Mouse (Mus musculus) liver, adult 2 months (tissue): Measurements from ENCODE around the gene Rheb. TPM values are rescaled to one million over a fixed set of nuclear protein-coding genes. Genes with fewer than 3 reads are reported as not detected.
"Not testable (repeated sequence)": the region's sequence is repeated elsewhere in the genome, so short reads cannot be mapped to it uniquely, and the experiment has no call there.

Experiments used
- DNase-seq: peaks from one replicate; pipeline ENCODE4 v3.0.0-alpha.2; 2011; ENCODE audit warnings: low read depth, low spot score; ENCODE audit errors: extremely low read depth
- H3K27ac ChIP-seq: fragments of 200-500 bp; replicated peaks from 2 replicates; pipeline ENCODE4 v1.5.1; 2012; ENCODE audit warnings: low read depth, mild to moderate bottlenecking, control low read depth, inconsistent platforms, low read length; ENCODE audit not compliant: insufficient read depth
- H3K27me3 ChIP-seq: fragments of 200-500 bp; 2 replicates; pipeline ENCODE4 v1.6.1; 2012; ENCODE audit warnings: mild to moderate bottlenecking, moderate library complexity, low read length, inconsistent platforms; ENCODE audit not compliant: control insufficient read depth, insufficient read depth
- H3K36me3 ChIP-seq: fragments of 200-500 bp; 2 replicates; pipeline ENCODE4 v1.6.1; 2012; ENCODE audit warnings: low read length, inconsistent platforms; ENCODE audit not compliant: control insufficient read depth, insufficient read depth
- H3K4me1 ChIP-seq: fragments of 200-500 bp; 2 replicates; pipeline ENCODE4 v1.6.1; 2011; ENCODE audit warnings: low read length; ENCODE audit not compliant: control insufficient read depth, insufficient read depth
- H3K4me3 ChIP-seq: fragments of 200-500 bp; 2 replicates; pipeline ENCODE4 v1.5.1; 2011; ENCODE audit warnings: low read depth, mild to moderate bottlenecking, control low read depth, low read length, moderate library complexity; ENCODE audit not compliant: insufficient read depth
- H3K79me2 ChIP-seq: fragments of 200-500 bp; 2 replicates; pipeline ENCODE4 v1.6.1; 2012; ENCODE audit warnings: inconsistent platforms, mild to moderate bottlenecking, low read length, moderate library complexity; ENCODE audit not compliant: control insufficient read depth, insufficient read depth
- H3K9ac ChIP-seq: fragments of 200-500 bp; 2 replicates; pipeline ENCODE4 v1.6.1; 2012; ENCODE audit warnings: low read depth, mild to moderate bottlenecking, control low read depth, inconsistent platforms, low read length
- CTCF ChIP-seq: fragments of 200-500 bp; IDR thresholded peaks from 2 replicates; pipeline ENCODE4 v1.5.1; 2011; ENCODE audit warnings: low read depth, low read length, control low read depth
- POLR2A ChIP-seq: fragments of 200-500 bp; IDR thresholded peaks from 2 replicates; pipeline ENCODE4 v1.6.1; 2011; ENCODE audit warnings: low read length, control low read depth; ENCODE audit not compliant: insufficient read depth; ENCODE audit errors: extremely low read depth
- WGBS: fragments of 180-500 bp; shearing (Covaris S2); methylation state at CpG from one replicate; pipeline ENCODE4 v1.1.7; 2018; 5-methylcytosine and 5-hydroxymethylcytosine counted together
- polyA plus RNA-seq: library from polyadenylated mRNA; depleted of rRNA; stranded (reverse); fragments of >200 nt; gene quantifications from 2 replicates; pipeline ENCODE4 v1.2.3, GENCODE M21; 2012
- total RNA-seq: library from RNA; depleted of rRNA; stranded (reverse); fragments of >200 nt; gene quantifications from 2 replicates; pipeline ENCODE4 v1.2.3, GENCODE M21; 2014

Rheb gene
- total and polyA plus RNA-seq, 2 experiments = 14.8 to 31.7 TPM

GRCm38 (mm10) chr5:24854256-24854655 lies 11.8 kb upstream of the Rheb start:
- Histone ChIP-seq H3K9ac (no peak overlapping the region), H3K36me3 (no peaks in the 10 kb centered on the region), H3K4me1 (no peaks in the 10 kb centered on the region), H3K27me3 (no peaks in the 10 kb centered on the region), H3K27ac (no peak overlapping the region), H3K4me3 (no peak overlapping the region), H3K79me2 (no peaks in the 10 kb centered on the region)
- DNase-seq = no peak
- 91% methylated on average over 3 of the region's 3 CpGs for WGBS
- TF ChIP-seq POLR2A (no peak), CTCF (no peak)

DNA sequence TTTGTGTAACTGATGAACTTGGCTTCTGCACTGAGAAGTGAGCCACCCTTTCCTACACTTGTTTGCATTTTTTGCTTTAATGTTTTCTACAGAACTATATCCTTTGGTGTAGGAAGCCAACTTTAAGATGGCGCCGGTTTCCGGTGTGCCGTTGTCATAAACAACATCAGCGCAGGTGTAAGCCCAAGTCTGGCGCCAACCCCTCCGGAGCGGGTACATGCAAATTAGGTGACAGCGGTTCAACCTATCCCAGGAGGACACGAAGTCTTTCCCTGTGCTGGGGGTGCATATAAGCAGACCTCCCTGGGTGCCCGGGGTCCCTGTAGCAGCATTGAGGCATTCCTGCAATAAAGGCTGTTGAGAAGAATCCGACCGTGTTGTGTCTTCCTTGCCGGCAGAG lies 5.8 kb upstream of the Rheb start:
- H3K4me3 ChIP-seq, H3K27me3 ChIP-seq, H3K36me3 ChIP-seq, DNase-seq, H3K4me1 ChIP-seq, H3K27ac ChIP-seq, H3K79me2 ChIP-seq, H3K9ac ChIP-seq: not testable (repeated sequence)
- 89% methylated on average over 14 of the region's 14 CpGs for WGBS

DNA sequence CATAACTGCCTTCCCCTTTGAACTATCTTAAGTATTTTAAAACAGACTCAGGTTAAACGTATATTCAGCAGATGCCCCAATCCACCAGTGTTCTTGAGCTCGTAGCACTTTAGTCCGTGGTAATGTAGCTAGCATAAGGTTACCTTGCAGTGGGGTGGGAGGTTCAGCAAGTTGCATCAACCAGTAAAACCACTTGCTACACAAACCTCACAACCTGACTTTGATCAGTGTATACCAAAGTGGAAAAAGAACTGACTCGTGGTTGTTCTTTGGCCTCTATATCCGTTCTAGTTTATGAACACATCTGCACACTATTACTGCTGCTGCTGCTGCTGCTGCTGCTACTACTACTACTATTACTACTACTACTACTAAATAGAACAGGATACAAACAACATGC lies 1.4 kb upstream of the Rheb start:
- Histone ChIP-seq H3K27ac (no peak overlapping the region), H3K4me1 (peaks cover 13% of the 10 kb centered on the region), H3K4me3 (no peak overlapping the region), H3K27me3 (no peaks in the 10 kb centered on the region), H3K79me2 (peaks cover 11% of the 10 kb centered on the region; the same call in 1 of the 2 replicates), H3K36me3 (no peaks in the 10 kb centered on the region), H3K9ac (no peak overlapping the region)
- TF ChIP-seq CTCF (no peak), POLR2A (no peak)
- 95% methylated on average over 5 of the region's 5 CpGs for WGBS
- DNase-seq = no peak

GRCm38 (mm10) chr5:24843103-24843475 lies 665 bp upstream of the Rheb start:
- H3K4me1 ChIP-seq = peaks cover 14% of the 10 kb centered on the region
- no peak for DNase-seq
- no peaks in the 10 kb centered on the region for H3K27me3 ChIP-seq
- peaks cover 13% of the 10 kb centered on the region; the same call in 1 of the 2 replicates for H3K79me2 ChIP-seq
- WGBS = 1% methylated on average over 21 of the region's 21 CpGs
- peak overlapping the region; percentile 53 for H3K4me3 ChIP-seq
- no peak for TF ChIP-seq CTCF
- TF ChIP-seq POLR2A = no peak
- H3K36me3 ChIP-seq = no peaks in the 10 kb centered on the region
- H3K27ac ChIP-seq = peak overlapping the region; percentile 71
- peak overlapping the region; percentile 65 for H3K9ac ChIP-seq

GRCm38 (mm10) chr5:24841662-24842273 lies 656 bp downstream of the Rheb start:
- peaks cover 14% of the 10 kb centered on the region for H3K4me1 ChIP-seq
- H3K27ac ChIP-seq = peak overlapping the region; percentile 98
- H3K9ac ChIP-seq = peak overlapping the region; percentile 99
- H3K36me3 ChIP-seq = no peaks in the 10 kb centered on the region
- peaks cover 17% of the 10 kb centered on the region; the same call in 1 of the 2 replicates for H3K79me2 ChIP-seq
- peak; percentile 19 for DNase-seq
- peak overlapping the region; percentile 97 for H3K4me3 ChIP-seq
- H3K27me3 ChIP-seq = no peaks in the 10 kb centered on the region
- TF ChIP-seq CTCF = no peak
- no peak for TF ChIP-seq POLR2A
- WGBS = under 1% methylated on average over 50 of the region's 50 CpGs

- peaks cover 19% of the 10 kb centered on the region; the same call in 1 of the 2 replicates for H3K79me2 ChIP-seq
- H3K9ac ChIP-seq = peak overlapping the region; percentile 30
- peak overlapping the region; percentile 97 for H3K4me3 ChIP-seq
- H3K27ac ChIP-seq = no peak overlapping the region
- TF ChIP-seq POLR2A = no peak
- peak; percentile 24 for DNase-seq
- H3K27me3 ChIP-seq = no peaks in the 10 kb centered on the region
- peaks cover 14% of the 10 kb centered on the region for H3K4me1 ChIP-seq
- H3K36me3 ChIP-seq = no peaks in the 10 kb centered on the region
- 4% methylated on average over 11 of the region's 11 CpGs for WGBS
Observed at GRCm38 (mm10) chr5:24840975-24841431, 1.4 kb downstream of the Rheb start.
